Mouse (Mus musculus) liver, adult 2 months (tissue): ENCODE data around the gene Ick. TPM values are rescaled to one million over a fixed set of nuclear protein-coding genes. Genes with fewer than 3 reads are reported as not detected.

ENCODE experiments used
- DNase-seq: peaks from one replicate; pipeline ENCODE4 v3.0.0-alpha.2; 2011; ENCODE audit warnings: low read depth, low spot score; ENCODE audit errors: extremely low read depth
- H3K27ac ChIP-seq: fragments of 200-500 bp; replicated peaks from 2 replicates; pipeline ENCODE4 v1.5.1; 2012; ENCODE audit warnings: low read depth, mild to moderate bottlenecking, control low read depth, inconsistent platforms, low read length; ENCODE audit not compliant: insufficient read depth
- H3K27me3 ChIP-seq: fragments of 200-500 bp; 2 replicates; pipeline ENCODE4 v1.6.1; 2012; ENCODE audit warnings: mild to moderate bottlenecking, moderate library complexity, low read length, inconsistent platforms; ENCODE audit not compliant: control insufficient read depth, insufficient read depth
- H3K36me3 ChIP-seq: fragments of 200-500 bp; 2 replicates; pipeline ENCODE4 v1.6.1; 2012; ENCODE audit warnings: low read length, inconsistent platforms; ENCODE audit not compliant: control insufficient read depth, insufficient read depth
- H3K4me1 ChIP-seq: fragments of 200-500 bp; 2 replicates; pipeline ENCODE4 v1.6.1; 2011; ENCODE audit warnings: low read length; ENCODE audit not compliant: control insufficient read depth, insufficient read depth
- H3K4me3 ChIP-seq: fragments of 200-500 bp; 2 replicates; pipeline ENCODE4 v1.5.1; 2011; ENCODE audit warnings: low read depth, mild to moderate bottlenecking, control low read depth, low read length, moderate library complexity; ENCODE audit not compliant: insufficient read depth
- H3K79me2 ChIP-seq: fragments of 200-500 bp; 2 replicates; pipeline ENCODE4 v1.6.1; 2012; ENCODE audit warnings: inconsistent platforms, mild to moderate bottlenecking, low read length, moderate library complexity; ENCODE audit not compliant: control insufficient read depth, insufficient read depth
- H3K9ac ChIP-seq: fragments of 200-500 bp; 2 replicates; pipeline ENCODE4 v1.6.1; 2012; ENCODE audit warnings: low read depth, mild to moderate bottlenecking, control low read depth, inconsistent platforms, low read length
- CTCF ChIP-seq: fragments of 200-500 bp; IDR thresholded peaks from 2 replicates; pipeline ENCODE4 v1.5.1; 2011; ENCODE audit warnings: low read depth, low read length, control low read depth
- POLR2A ChIP-seq: fragments of 200-500 bp; IDR thresholded peaks from 2 replicates; pipeline ENCODE4 v1.6.1; 2011; ENCODE audit warnings: low read length, control low read depth; ENCODE audit not compliant: insufficient read depth; ENCODE audit errors: extremely low read depth
- WGBS: fragments of 180-500 bp; shearing (Covaris S2); methylation state at CpG from one replicate; pipeline ENCODE4 v1.1.7; 2018; 5-methylcytosine and 5-hydroxymethylcytosine counted together
- polyA plus RNA-seq: library from polyadenylated mRNA; depleted of rRNA; stranded (reverse); fragments of >200 nt; gene quantifications from 2 replicates; pipeline ENCODE4 v1.2.3, GENCODE M21; 2012
- total RNA-seq: library from RNA; depleted of rRNA; stranded (reverse); fragments of >200 nt; gene quantifications from 2 replicates; pipeline ENCODE4 v1.2.3, GENCODE M21; 2014

Gene Ick
- total and polyA plus RNA-seq, 2 experiments = 7.3 to 10.2 TPM

GRCm38 (mm10) chr9:78112770-78113537 is 4.0 kb downstream of the Ick start:
- DNase-seq = peak; percentile 74
- Histone ChIP-seq H3K27ac (peak overlapping the region; percentile 76), H3K9ac (peak overlapping the region; percentile 100), H3K27me3 (no peaks in the 10 kb centered on the region), H3K4me1 (peaks cover 13% of the 10 kb centered on the region), H3K79me2 (peaks cover 17% of the 10 kb centered on the region), H3K36me3 (no peaks in the 10 kb centered on the region), H3K4me3 (peak overlapping the region; percentile 99)
- WGBS = under 1% methylated on average over 47 of the region's 47 CpGs
- peak; percentile 98 for TF ChIP-seq CTCF
- TF ChIP-seq POLR2A = no peak

DNA sequence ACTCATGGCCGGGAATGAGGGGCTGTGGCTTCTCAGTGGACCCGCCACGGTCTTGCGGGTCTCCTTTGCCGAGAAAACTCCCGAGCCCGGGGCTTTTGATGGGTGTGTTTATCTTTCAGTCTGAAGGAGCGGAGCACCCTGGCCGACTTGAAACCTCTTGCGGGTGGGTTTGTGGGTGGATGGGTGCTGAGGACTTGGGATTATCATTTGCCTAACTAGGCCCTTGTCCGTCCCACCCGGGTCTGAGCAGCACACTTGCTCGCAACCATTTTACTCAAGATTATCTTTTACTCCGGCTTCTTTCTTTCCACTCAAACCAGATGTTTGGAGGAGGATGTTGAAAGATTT is 4.5 kb downstream of the Ick start:
- H3K4me1 ChIP-seq = peaks cover 15% of the 10 kb centered on the region
- H3K9ac ChIP-seq = peak overlapping the region; percentile 100
- peaks cover 20% of the 10 kb centered on the region for H3K79me2 ChIP-seq
- 8% methylated on average over 14 of the region's 14 CpGs for WGBS
- H3K27ac ChIP-seq = peak overlapping the region; percentile 76
- peaks cover 2% of the 10 kb centered on the region; the same call in 1 of the 2 replicates for H3K36me3 ChIP-seq
- DNase-seq = no peak
- H3K4me3 ChIP-seq = peak overlapping the region; percentile 99
- H3K27me3 ChIP-seq = no peaks in the 10 kb centered on the region
- no peak for TF ChIP-seq CTCF

- Histone ChIP-seq H3K9ac (no peak overlapping the region), H3K4me1 (peaks cover 9% of the 10 kb centered on the region), H3K4me3 (no peak overlapping the region), H3K79me2 (peaks cover 22% of the 10 kb centered on the region), H3K36me3 (peaks cover 4% of the 10 kb centered on the region; the same call in 1 of the 2 replicates), H3K27ac (no peak overlapping the region), H3K27me3 (no peaks in the 10 kb centered on the region)
- DNase-seq = no peak
- TF ChIP-seq POLR2A = no peak
- TF ChIP-seq CTCF = no peak
- WGBS = 90% methylated on average over 9 of the region's 9 CpGs
These were observed 6.8 kb downstream of the Ick start for GRCm38 (mm10) chr9:78115746-78116145.

GRCm38 (mm10) chr9:78117690-78118089 is 8.7 kb downstream of the Ick start:
- Histone ChIP-seq H3K4me3 (no peak overlapping the region), H3K27ac (peak overlapping the region; percentile 56), H3K4me1 (peaks cover 9% of the 10 kb centered on the region), H3K36me3 (peaks cover 4% of the 10 kb centered on the region; the same call in 1 of the 2 replicates), H3K79me2 (peaks cover 26% of the 10 kb centered on the region), H3K27me3 (no peaks in the 10 kb centered on the region), H3K9ac (0 out of 2 replicates have a peak overlapping the region, but pooled peaks have one; percentile 42)
- DNase-seq = peak; percentile 92
- TF ChIP-seq CTCF = no peak
- TF ChIP-seq POLR2A = no peak
- WGBS = 34% methylated on average over 2 of the region's 2 CpGs

GRCm38 (mm10) chr9:78121358-78121757 is 12.4 kb downstream of the Ick start:
- TF ChIP-seq CTCF = no peak
- no peak for TF ChIP-seq POLR2A
- no peak overlapping the region for H3K27ac ChIP-seq
- no peak for DNase-seq

DNA sequence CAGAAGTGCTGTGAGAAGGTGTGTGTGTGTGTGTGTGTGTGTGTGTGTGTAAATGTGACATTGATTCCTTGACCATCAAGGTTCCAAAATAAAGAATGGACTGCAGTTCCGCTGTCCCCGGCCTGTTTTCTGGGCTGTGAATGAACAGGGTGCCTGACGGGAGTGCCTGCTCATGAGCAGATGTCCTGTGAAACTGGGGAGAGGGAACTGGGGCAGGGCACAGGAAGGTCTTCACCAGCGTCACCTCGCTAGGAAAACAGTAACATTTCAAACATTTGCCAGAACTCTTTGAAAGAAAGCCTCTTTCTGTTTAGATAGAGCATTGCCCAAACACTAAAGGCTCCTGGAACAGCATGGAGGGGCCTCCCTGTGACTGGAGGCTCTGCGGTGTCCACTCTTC is 13.0 kb downstream of the Ick start:
- Histone ChIP-seq H3K27ac (no peak overlapping the region), H3K36me3 (peaks cover 4% of the 10 kb centered on the region; the same call in 1 of the 2 replicates), H3K27me3 (no peaks in the 10 kb centered on the region), H3K4me3 (no peak overlapping the region), H3K79me2 (peaks cover 17% of the 10 kb centered on the region; the same call in 1 of the 2 replicates), H3K9ac (no peak overlapping the region), H3K4me1 (peaks cover 6% of the 10 kb centered on the region)
- 37% methylated on average over 6 of the region's 6 CpGs for WGBS
- DNase-seq = no peak
- no peak for TF ChIP-seq POLR2A
- no peak for TF ChIP-seq CTCF

More at GRCm38 (mm10) chr9:78121358-78121757, 12.4 kb downstream of the Ick start:
- H3K4me3 ChIP-seq = no peak overlapping the region
- H3K9ac ChIP-seq = no peak overlapping the region
- H3K27me3 ChIP-seq = no peaks in the 10 kb centered on the region
- peaks cover 17% of the 10 kb centered on the region; the same call in 1 of the 2 replicates for H3K79me2 ChIP-seq
- 75% methylated on average over 8 of the region's 8 CpGs for WGBS
- peaks cover 6% of the 10 kb centered on the region for H3K4me1 ChIP-seq
- peaks cover 4% of the 10 kb centered on the region; the same call in 1 of the 2 replicates for H3K36me3 ChIP-seq
